Mouse (Mus musculus) forebrain, embryonic 13.5 days (tissue): ENCODE results near the gene Itgb5. TPM values are rescaled to one million over a fixed set of nuclear protein-coding genes. Genes with fewer than 3 reads are reported as not detected.

ENCODE experiments used
- ATAC-seq: fragments of 200-750 bp; cut with Nextera tagmentation; 2 replicates; pipeline ENCODE4 v1.8.0; 2017
- H3K27ac ChIP-seq: fragments of 300-500 bp; sonication (generic); 2 replicates; pipeline ENCODE4 v1.5.1; 2015; ENCODE audit warnings: inconsistent platforms, mild to moderate bottlenecking, moderate library complexity
- H3K27me3 ChIP-seq: fragments of 300-500 bp; sonication (generic); 2 replicates; pipeline ENCODE4 v1.6.1; 2015; ENCODE audit warnings: mild to moderate bottlenecking, inconsistent platforms
- H3K36me3 ChIP-seq: fragments of 300-500 bp; sonication (generic); 2 replicates; pipeline ENCODE4 v1.6.1; 2015; ENCODE audit warnings: mild to moderate bottlenecking, inconsistent platforms; ENCODE audit not compliant: poor library complexity, severe bottlenecking
- H3K4me1 ChIP-seq: fragments of 300-500 bp; sonication (generic); 2 replicates; pipeline ENCODE4 v1.6.1; 2015; ENCODE audit warnings: inconsistent platforms
- H3K4me2 ChIP-seq: fragments of 300-500 bp; sonication (generic); 2 replicates; pipeline ENCODE4 v1.6.1; 2015; ENCODE audit warnings: inconsistent platforms, mild to moderate bottlenecking, moderate library complexity
- H3K4me3 ChIP-seq: fragments of 300-500 bp; sonication (generic); 2 replicates; pipeline ENCODE4 v1.5.1; 2015; ENCODE audit warnings: mild to moderate bottlenecking, inconsistent platforms
- H3K9ac ChIP-seq: fragments of 300-500 bp; sonication (generic); 2 replicates; pipeline ENCODE4 v1.6.1; 2015; ENCODE audit warnings: mild to moderate bottlenecking, inconsistent platforms
- H3K9me3 ChIP-seq: fragments of 300-500 bp; sonication (generic); replicated peaks from 2 replicates; pipeline ENCODE4 v1.6.1; 2016; ENCODE audit warnings: inconsistent platforms
- WGBS: fragments of 180-500 bp; shearing (Covaris S2); methylation state at CpG from one replicate; pipeline ENCODE4 v1.1.7; 2015; 5-methylcytosine and 5-hydroxymethylcytosine counted together
- polyA plus RNA-seq: library from polyadenylated mRNA; unstranded; fragments of >200 nt; fragmentation: Nextera tagmentation; extraction: Ambion mirVana; gene quantifications from 2 replicates; pipeline ENCODE4 v1.2.1, GENCODE M21; 2015

The Itgb5 gene
- polyA plus RNA-seq, 1 experiment from 2014 or later, result 2.5 TPM

- no peak overlapping the region for H3K9ac ChIP-seq
- peaks cover 29% of the 10 kb centered on the region for H3K4me1 ChIP-seq
- H3K4me2 ChIP-seq, result no peak overlapping the region
- 85% methylated on average over 9 of the region's 9 CpGs for WGBS
- H3K36me3 ChIP-seq, result no peaks in the 10 kb centered on the region
- ATAC-seq, result no peak
- no peak overlapping the region for H3K27ac ChIP-seq
- H3K4me3 ChIP-seq, result no peak overlapping the region
- H3K9me3 ChIP-seq, result no peaks in the 10 kb centered on the region
- H3K27me3 ChIP-seq, result peaks cover 22% of the 10 kb centered on the region
Observed at GRCm38 (mm10) chr16:33939636-33940035, 110.2 kb downstream of the Itgb5 start.

GRCm38 (mm10) chr16:33940095-33940494, 110.6 kb downstream of the Itgb5 start:
- no peak overlapping the region for H3K27ac ChIP-seq
- peaks cover 22% of the 10 kb centered on the region for H3K27me3 ChIP-seq
- no peak overlapping the region for H3K4me3 ChIP-seq
- ATAC-seq, result no peak
- no peak overlapping the region for H3K9ac ChIP-seq
- WGBS, result 88% methylated on average over 5 of the region's 5 CpGs
- no peaks in the 10 kb centered on the region for H3K36me3 ChIP-seq
- no peak overlapping the region for H3K4me2 ChIP-seq
- H3K9me3 ChIP-seq, result no peaks in the 10 kb centered on the region
- H3K4me1 ChIP-seq, result peaks cover 24% of the 10 kb centered on the region

GRCm38 (mm10) chr16:33941271-33941781, 111.9 kb downstream of the Itgb5 start:
- Histone ChIP-seq H3K27ac (peak overlapping the region; percentile 25; the same call in 1 of the 2 replicates), H3K4me2 (no peak overlapping the region)

GRCm38 (mm10) chr16:33942341-33942740, 112.9 kb downstream of the Itgb5 start:
- Histone ChIP-seq H3K27ac (no peak overlapping the region), H3K9ac (no peak overlapping the region), H3K27me3 (peaks cover 13% of the 10 kb centered on the region), H3K9me3 (no peaks in the 10 kb centered on the region), H3K4me3 (no peak overlapping the region), H3K4me1 (peaks cover 24% of the 10 kb centered on the region), H3K4me2 (no peak overlapping the region), H3K36me3 (no peaks in the 10 kb centered on the region)
- ATAC-seq, result no peak
- 63% methylated on average over 11 of the region's 11 CpGs for WGBS

More at GRCm38 (mm10) chr16:33941271-33941781, 111.9 kb downstream of the Itgb5 start:
- 59% methylated on average over 11 of the region's 11 CpGs for WGBS
- peak; percentile 44 for ATAC-seq
- no peak overlapping the region for H3K9ac ChIP-seq
- H3K4me3 ChIP-seq, result no peak overlapping the region
- H3K9me3 ChIP-seq, result no peaks in the 10 kb centered on the region
- H3K4me1 ChIP-seq, result peaks cover 24% of the 10 kb centered on the region
- no peaks in the 10 kb centered on the region for H3K36me3 ChIP-seq
- peaks cover 19% of the 10 kb centered on the region for H3K27me3 ChIP-seq

- no peaks in the 10 kb centered on the region for H3K36me3 ChIP-seq
- H3K4me1 ChIP-seq, result peaks cover 24% of the 10 kb centered on the region
- H3K27me3 ChIP-seq, result peaks cover 10% of the 10 kb centered on the region; the same call in 1 of the 2 replicates
- no peak overlapping the region for H3K27ac ChIP-seq
- ATAC-seq, result no peak
- WGBS, result 95% methylated on average over 6 of the region's 6 CpGs
- H3K9me3 ChIP-seq, result no peaks in the 10 kb centered on the region
- H3K4me2 ChIP-seq, result no peak overlapping the region
- H3K4me3 ChIP-seq, result no peak overlapping the region
- H3K9ac ChIP-seq, result no peak overlapping the region
Observed at GRCm38 (mm10) chr16:33943388-33943787, 113.9 kb downstream of the Itgb5 start.

- peaks cover 24% of the 10 kb centered on the region for H3K4me1 ChIP-seq
- no peak overlapping the region for H3K27ac ChIP-seq
- 0 out of 2 replicates have a peak, but pooled peaks cover 4% of the 10 kb centered on the region for H3K27me3 ChIP-seq
- no peaks in the 10 kb centered on the region for H3K9me3 ChIP-seq
- H3K9ac ChIP-seq, result no peak overlapping the region
- no peak overlapping the region for H3K4me3 ChIP-seq
- H3K36me3 ChIP-seq, result no peaks in the 10 kb centered on the region
- ATAC-seq, result no peak
- no peak overlapping the region for H3K4me2 ChIP-seq
- WGBS, result 77% methylated on average over 4 of the region's 4 CpGs
Observed at GRCm38 (mm10) chr16:33944126-33944525, 114.7 kb downstream of the Itgb5 start.

GRCm38 (mm10) chr16:33944772-33945171, 115.3 kb downstream of the Itgb5 start:
- 0 out of 2 replicates have a peak, but pooled peaks cover 4% of the 10 kb centered on the region for H3K27me3 ChIP-seq
- no peak overlapping the region for H3K27ac ChIP-seq
- 81% methylated on average over 6 of the region's 6 CpGs for WGBS
- no peak overlapping the region for H3K4me3 ChIP-seq
- H3K4me2 ChIP-seq, result no peak overlapping the region
- no peaks in the 10 kb centered on the region for H3K9me3 ChIP-seq
- ATAC-seq, result no peak
- no peaks in the 10 kb centered on the region for H3K36me3 ChIP-seq
- no peak overlapping the region for H3K9ac ChIP-seq
- H3K4me1 ChIP-seq, result peaks cover 24% of the 10 kb centered on the region

- H3K4me1 ChIP-seq, result peaks cover 20% of the 10 kb centered on the region
- no peak overlapping the region for H3K9ac ChIP-seq
- ATAC-seq, result no peak
- H3K4me3 ChIP-seq, result no peak overlapping the region
- WGBS, result 82% methylated on average over 7 of the region's 7 CpGs
- no peak overlapping the region for H3K27ac ChIP-seq
- no peak overlapping the region for H3K4me2 ChIP-seq
- H3K36me3 ChIP-seq, result no peaks in the 10 kb centered on the region
- no peaks in the 10 kb centered on the region for H3K9me3 ChIP-seq
- H3K27me3 ChIP-seq, result 0 out of 2 replicates have a peak, but pooled peaks cover 4% of the 10 kb centered on the region
Observed at GRCm38 (mm10) chr16:33946021-33946420, 116.6 kb downstream of the Itgb5 start.

GRCm38 (mm10) chr16:33947664-33948571, 118.5 kb downstream of the Itgb5 start:
- Histone ChIP-seq H3K4me3 (no peak overlapping the region), H3K4me1 (0 out of 2 replicates have a peak, but pooled peaks cover under 1% of the 10 kb centered on the region), H3K4me2 (no peak overlapping the region), H3K9me3 (no peaks in the 10 kb centered on the region), H3K36me3 (peaks cover 5% of the 10 kb centered on the region; the same call in 1 of the 2 replicates), H3K27ac (no peak overlapping the region), H3K27me3 (0 out of 2 replicates have a peak, but pooled peaks cover 4% of the 10 kb centered on the region), H3K9ac (no peak overlapping the region)
- no peak for ATAC-seq
- WGBS, result 83% methylated on average over 17 of the region's 17 CpGs

- Histone ChIP-seq H3K27ac (no peak overlapping the region), H3K9me3 (no peaks in the 10 kb centered on the region), H3K36me3 (peaks cover 30% of the 10 kb centered on the region), H3K4me1 (no peaks in the 10 kb centered on the region), H3K4me3 (no peak overlapping the region), H3K27me3 (no peaks in the 10 kb centered on the region), H3K4me2 (no peak overlapping the region), H3K9ac (no peak overlapping the region)
- 79% methylated on average over 6 of the region's 6 CpGs for WGBS
- ATAC-seq, result peak; percentile 44
Observed at GRCm38 (mm10) chr16:33950386-33950785, 120.9 kb downstream of the Itgb5 start.

GRCm38 (mm10) chr16:33950830-33951229, 121.4 kb downstream of the Itgb5 start:
- ATAC-seq, result peak; percentile 81
- WGBS, result 37% methylated on average over 4 of the region's 4 CpGs
- no peak overlapping the region for H3K4me3 ChIP-seq

GRCm38 (mm10) chr16:33953008-33953407, 123.5 kb downstream of the Itgb5 start:
- no peak overlapping the region for H3K4me3 ChIP-seq
- no peak for ATAC-seq
- H3K27ac ChIP-seq, result no peak overlapping the region
- no peaks in the 10 kb centered on the region for H3K9me3 ChIP-seq
- H3K4me2 ChIP-seq, result no peak overlapping the region
- 91% methylated on average over 4 of the region's 4 CpGs for WGBS
- no peak overlapping the region for H3K9ac ChIP-seq
- peaks cover 56% of the 10 kb centered on the region for H3K36me3 ChIP-seq
- no peaks in the 10 kb centered on the region for H3K27me3 ChIP-seq
- H3K4me1 ChIP-seq, result no peaks in the 10 kb centered on the region

More at GRCm38 (mm10) chr16:33950830-33951229, 121.4 kb downstream of the Itgb5 start:
- Histone ChIP-seq H3K27me3 (no peaks in the 10 kb centered on the region), H3K9me3 (no peaks in the 10 kb centered on the region), H3K4me2 (no peak overlapping the region), H3K36me3 (peaks cover 35% of the 10 kb centered on the region), H3K4me1 (no peaks in the 10 kb centered on the region), H3K27ac (no peak overlapping the region), H3K9ac (no peak overlapping the region)
